Mouse (Mus musculus): ENCODE data around the gene Tmem104. TPM values are rescaled to one million over a fixed set of nuclear protein-coding genes. Genes with fewer than 3 reads are reported as not detected.

The Tmem104 gene
- 1.3 TPM for polyA plus RNA-seq (2014; fragmentation: Illumina TruSeq; extraction: RNeasy Lipid Tissue Mini Kit (QIAGEN cat#74804); ENCODE audit: low read depth, low replicate concordance)

DNA sequence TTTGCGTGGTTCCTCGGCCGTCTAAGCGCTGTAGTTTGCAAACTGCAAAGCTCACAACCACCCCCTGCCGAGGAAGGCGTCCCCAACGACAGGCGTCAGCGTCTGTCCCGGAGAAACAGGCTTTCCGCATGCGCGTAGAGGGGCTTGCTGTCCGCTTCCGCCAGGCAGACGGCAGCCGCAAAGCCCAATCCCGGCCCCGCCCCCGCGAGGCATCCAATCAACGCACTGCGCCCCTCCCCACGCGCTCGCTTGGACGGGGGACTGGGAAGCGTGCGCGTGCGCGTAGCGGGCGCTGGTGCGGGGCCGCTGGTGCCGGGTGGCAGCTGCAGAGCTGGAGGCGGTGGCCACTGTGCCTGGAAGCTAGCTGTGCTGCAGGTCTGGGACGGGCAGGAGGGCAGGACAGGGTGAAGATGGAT lies at the start of gene Tmem104:
Gene Tmem104, plus strand, starts transcription at position 264 of the 416 bp plus-strand sequence.

DNA sequence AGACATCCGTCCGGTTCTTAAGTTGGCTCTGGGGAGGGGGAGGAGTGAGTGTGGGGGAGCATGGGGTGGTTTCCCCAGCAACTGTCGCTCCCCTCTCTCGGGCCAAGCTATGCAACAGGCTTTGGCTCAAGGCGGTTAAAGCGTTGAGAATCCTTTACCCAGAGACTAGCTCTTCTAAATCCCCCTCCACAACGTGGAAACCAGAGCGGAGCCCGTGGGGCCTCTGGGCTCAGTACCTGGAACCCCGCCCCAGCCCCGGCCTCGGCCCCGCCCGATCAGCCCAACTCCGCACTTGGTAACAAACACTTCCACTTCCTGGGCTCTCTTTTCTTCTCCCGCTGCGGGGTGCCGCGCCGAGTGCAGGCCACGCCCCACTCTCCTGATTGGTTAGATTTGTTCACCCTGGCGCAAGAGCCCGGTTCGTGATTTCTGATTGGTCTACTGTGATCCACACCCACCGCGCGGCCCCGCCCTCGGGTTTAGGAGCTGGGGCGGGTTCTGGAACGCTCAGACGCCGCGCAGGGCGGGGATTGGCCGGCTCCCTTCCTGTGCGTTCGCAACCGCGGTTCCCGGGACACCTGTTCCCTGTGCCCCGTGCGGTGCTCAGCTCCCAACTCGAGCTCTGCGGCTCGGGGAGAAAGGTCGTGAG lies 24.3 kb upstream of the Tmem104 start, which contains the start of gene Slc9a3r1:
Gene Slc9a3r1, plus strand, starts transcription at position 510 of the 649 bp plus-strand sequence.

DNA sequence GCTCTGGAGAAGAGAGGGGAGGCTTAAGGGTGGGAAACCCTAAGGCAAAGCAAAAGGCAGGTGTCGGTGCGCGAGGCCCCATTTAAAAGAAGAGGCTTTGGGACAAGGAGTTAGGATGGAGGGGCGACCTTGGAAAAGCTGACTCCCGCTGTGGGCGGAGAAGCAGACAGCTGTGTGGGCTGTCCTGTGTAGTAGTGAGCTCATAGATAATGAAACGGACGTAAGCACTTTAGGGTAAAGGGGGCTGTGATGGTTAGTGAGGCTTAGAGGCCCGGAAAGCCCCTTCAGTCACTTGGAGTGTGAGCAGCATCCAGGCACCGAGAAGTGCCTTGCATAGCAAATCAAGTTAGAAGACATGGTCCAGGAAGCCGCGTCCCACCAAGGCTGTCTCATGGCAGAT lies 406 bp downstream of the Tmem104 start, which contains the start of gene Nat9:
Gene Nat9, minus strand, starts transcription at position 167 of the 400 bp plus-strand sequence.

DNA sequence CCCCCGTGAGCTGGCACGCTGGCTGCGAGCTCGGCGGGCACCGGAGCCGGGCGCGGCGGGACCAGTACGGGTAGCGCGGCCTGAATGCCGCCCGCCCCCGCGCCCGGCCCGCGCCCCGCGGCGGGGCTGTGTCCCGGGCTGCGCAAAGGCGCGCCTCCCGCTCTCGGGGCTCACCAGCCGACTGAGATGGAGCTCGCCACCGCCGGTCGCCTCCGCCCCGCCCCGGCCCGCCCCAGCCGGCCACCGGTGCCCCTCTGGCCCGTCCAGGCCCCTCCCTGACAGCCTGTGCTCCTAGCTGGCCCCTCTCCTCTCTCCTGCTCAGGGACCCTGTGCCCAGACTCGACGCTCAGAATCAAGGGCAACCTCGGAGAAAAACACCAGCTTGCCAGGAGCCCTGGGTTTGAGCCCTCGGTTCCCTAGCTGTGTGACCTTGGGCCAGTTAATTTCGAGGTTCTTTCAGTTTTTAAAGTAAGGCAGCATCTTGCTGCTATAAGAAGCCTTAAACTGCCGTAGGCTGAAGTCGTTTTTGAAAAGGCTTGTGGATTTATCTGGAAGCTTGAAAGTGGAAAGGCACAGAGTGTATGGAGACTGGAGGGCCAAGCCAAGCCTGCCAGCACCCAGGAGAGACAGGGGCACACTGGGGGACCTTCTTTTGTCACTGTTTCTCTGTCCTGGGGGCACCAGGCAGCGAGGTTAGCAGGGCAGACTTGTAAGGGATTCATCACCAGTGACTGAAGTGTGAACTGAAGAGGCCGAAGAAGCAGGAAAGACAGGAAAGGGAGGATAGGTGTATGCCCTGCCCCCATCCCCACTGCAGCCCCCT lies 80.0 kb downstream of the Tmem104 start, which contains the start of gene Grin2c:
Gene Grin2c, minus strand, starts transcription at position 183 of the 823 bp plus-strand sequence.

DNA sequence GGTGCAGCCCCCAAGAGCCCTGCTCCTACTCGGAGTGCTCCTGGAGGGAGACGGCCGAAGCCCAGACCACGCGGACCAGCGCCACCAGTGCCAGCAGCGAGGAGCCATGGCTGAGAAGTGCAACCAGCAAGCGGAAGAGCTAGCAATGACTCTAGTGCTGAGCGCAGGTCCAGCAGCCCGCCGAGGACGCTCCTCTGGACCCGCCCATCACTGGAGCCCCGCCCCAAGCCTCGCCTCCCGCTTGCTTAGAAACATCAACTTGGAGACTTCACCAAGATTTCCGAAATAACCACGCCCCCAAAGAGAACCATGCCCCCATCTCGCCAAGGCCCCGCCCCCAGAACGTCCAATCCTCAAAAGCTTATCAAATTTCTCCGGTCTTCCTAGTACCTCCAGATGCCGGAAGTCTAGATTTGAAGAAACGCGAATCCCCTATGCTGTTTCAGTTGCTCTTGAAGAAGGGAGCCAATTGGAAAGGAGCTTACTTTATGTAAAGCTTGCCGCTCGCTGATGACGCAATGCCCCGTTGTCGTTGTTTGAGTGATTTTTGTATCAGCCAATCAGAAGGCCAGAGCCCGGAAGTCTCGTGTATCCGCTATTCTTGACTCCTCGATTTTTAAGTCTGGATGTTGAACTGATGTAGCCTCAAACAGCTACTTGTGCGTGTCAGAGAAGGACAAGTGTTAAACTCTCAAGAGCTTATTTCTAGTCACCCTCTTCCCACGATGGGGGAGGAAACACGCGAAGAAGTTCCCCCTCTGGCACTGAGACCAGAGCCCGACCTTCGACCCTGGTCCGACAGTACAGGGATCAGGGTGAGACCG lies 89.7 kb downstream of the Tmem104 start, which contains the start of gene Fdxr:
Gene Fdxr, minus strand, starts transcription at position 271 of the 824 bp plus-strand sequence.

Other genes starting within 250 kb of the Tmem104 start
- not detected for gene Cd300c, start 218.3 kb upstream of the Tmem104 start, polyA plus RNA-seq (2014; fragmentation: Illumina TruSeq; extraction: RNeasy Lipid Tissue Mini Kit (QIAGEN cat#74804); ENCODE audit: low read depth, low replicate concordance)
- gene Cd300ld, start 197.6 kb upstream of the Tmem104 start, polyA plus RNA-seq (2014; fragmentation: Illumina TruSeq; extraction: RNeasy Lipid Tissue Mini Kit (QIAGEN cat#74804); ENCODE audit: low read depth, low replicate concordance) = 3.6 TPM
- gene Cd300c2, start 185.6 kb upstream of the Tmem104 start, polyA plus RNA-seq (2014; fragmentation: Illumina TruSeq; extraction: RNeasy Lipid Tissue Mini Kit (QIAGEN cat#74804); ENCODE audit: low read depth, low replicate concordance) = 1.7 TPM
- not detected for gene Cd300ld2, start 171.3 kb upstream of the Tmem104 start, polyA plus RNA-seq (2014; fragmentation: Illumina TruSeq; extraction: RNeasy Lipid Tissue Mini Kit (QIAGEN cat#74804); ENCODE audit: low read depth, low replicate concordance)
- not detected for gene Cd300ld4, start 160.5 kb upstream of the Tmem104 start, polyA plus RNA-seq (2014; fragmentation: Illumina TruSeq; extraction: RNeasy Lipid Tissue Mini Kit (QIAGEN cat#74804); ENCODE audit: low read depth, low replicate concordance)
- gene Cd300ld5, start 149.7 kb upstream of the Tmem104 start, polyA plus RNA-seq (2014; fragmentation: Illumina TruSeq; extraction: RNeasy Lipid Tissue Mini Kit (QIAGEN cat#74804); ENCODE audit: low read depth, low replicate concordance) = 2.1 TPM
- 2.1 TPM for gene Cd300ld3, start 139.1 kb upstream of the Tmem104 start, polyA plus RNA-seq (2014; fragmentation: Illumina TruSeq; extraction: RNeasy Lipid Tissue Mini Kit (QIAGEN cat#74804); ENCODE audit: low read depth, low replicate concordance)
- not detected for gene Cd300e, start 125.3 kb upstream of the Tmem104 start, polyA plus RNA-seq (2014; fragmentation: Illumina TruSeq; extraction: RNeasy Lipid Tissue Mini Kit (QIAGEN cat#74804); ENCODE audit: low read depth, low replicate concordance)
- gene Rab37, start 96.1 kb upstream of the Tmem104 start, polyA plus RNA-seq (2014; fragmentation: Illumina TruSeq; extraction: RNeasy Lipid Tissue Mini Kit (QIAGEN cat#74804); ENCODE audit: low read depth, low replicate concordance) = 0.23 TPM
- 0.93 TPM for gene Cd300lf, start 53.5 kb upstream of the Tmem104 start, polyA plus RNA-seq (2014; fragmentation: Illumina TruSeq; extraction: RNeasy Lipid Tissue Mini Kit (QIAGEN cat#74804); ENCODE audit: low read depth, low replicate concordance)
- 3.4 TPM for gene Slc9a3r1, start 24.1 kb upstream of the Tmem104 start, polyA plus RNA-seq (2014; fragmentation: Illumina TruSeq; extraction: RNeasy Lipid Tissue Mini Kit (QIAGEN cat#74804); ENCODE audit: low read depth, low replicate concordance)
- gene Nat9, start 372 bp downstream of the Tmem104 start, polyA plus RNA-seq (2014; fragmentation: Illumina TruSeq; extraction: RNeasy Lipid Tissue Mini Kit (QIAGEN cat#74804); ENCODE audit: low read depth, low replicate concordance) = 0.82 TPM
- not detected for gene Grin2c, start 79.8 kb downstream of the Tmem104 start, polyA plus RNA-seq (2014; fragmentation: Illumina TruSeq; extraction: RNeasy Lipid Tissue Mini Kit (QIAGEN cat#74804); ENCODE audit: low read depth, low replicate concordance)
- gene Fdxr, start 89.6 kb downstream of the Tmem104 start, polyA plus RNA-seq (2014; fragmentation: Illumina TruSeq; extraction: RNeasy Lipid Tissue Mini Kit (QIAGEN cat#74804); ENCODE audit: low read depth, low replicate concordance) = 73.6 TPM
- gene Fads6, start 110.2 kb downstream of the Tmem104 start, polyA plus RNA-seq (2014; fragmentation: Illumina TruSeq; extraction: RNeasy Lipid Tissue Mini Kit (QIAGEN cat#74804); ENCODE audit: low read depth, low replicate concordance) = 35.8 TPM
- gene Otop2, start 119.7 kb downstream of the Tmem104 start, polyA plus RNA-seq (2014; fragmentation: Illumina TruSeq; extraction: RNeasy Lipid Tissue Mini Kit (QIAGEN cat#74804); ENCODE audit: low read depth, low replicate concordance) = not detected
- not detected for gene Ush1g, start 134.6 kb downstream of the Tmem104 start, polyA plus RNA-seq (2014; fragmentation: Illumina TruSeq; extraction: RNeasy Lipid Tissue Mini Kit (QIAGEN cat#74804); ENCODE audit: low read depth, low replicate concordance)
- not detected for gene Otop3, start 147.2 kb downstream of the Tmem104 start, polyA plus RNA-seq (2014; fragmentation: Illumina TruSeq; extraction: RNeasy Lipid Tissue Mini Kit (QIAGEN cat#74804); ENCODE audit: low read depth, low replicate concordance)
- gene Hid1, start 180.3 kb downstream of the Tmem104 start, polyA plus RNA-seq (2014; fragmentation: Illumina TruSeq; extraction: RNeasy Lipid Tissue Mini Kit (QIAGEN cat#74804); ENCODE audit: low read depth, low replicate concordance) = 6.2 TPM
- gene Cdr2l, start 194.4 kb downstream of the Tmem104 start, polyA plus RNA-seq (2014; fragmentation: Illumina TruSeq; extraction: RNeasy Lipid Tissue Mini Kit (QIAGEN cat#74804); ENCODE audit: low read depth, low replicate concordance) = 4.8 TPM
- 17.7 TPM for gene Mrpl58, start 216.3 kb downstream of the Tmem104 start, polyA plus RNA-seq (2014; fragmentation: Illumina TruSeq; extraction: RNeasy Lipid Tissue Mini Kit (QIAGEN cat#74804); ENCODE audit: low read depth, low replicate concordance)
- gene Atp5h, start 232.5 kb downstream of the Tmem104 start, polyA plus RNA-seq (2014; fragmentation: Illumina TruSeq; extraction: RNeasy Lipid Tissue Mini Kit (QIAGEN cat#74804); ENCODE audit: low read depth, low replicate concordance) = 611 TPM
- 64.0 TPM for gene Kctd2, start 232.6 kb downstream of the Tmem104 start, polyA plus RNA-seq (2014; fragmentation: Illumina TruSeq; extraction: RNeasy Lipid Tissue Mini Kit (QIAGEN cat#74804); ENCODE audit: low read depth, low replicate concordance)